Mouse (Mus musculus) thymus, adult 2 months (tissue): ENCODE data around the gene Kcna4.

Experiments
- CTCF ChIP-seq: fragments of 200-500 bp; IDR thresholded peaks from 2 replicates; pipeline ENCODE4 v1.5.1; 2012; ENCODE audit warnings: mild to moderate bottlenecking, control low read depth, low read length, moderate library complexity, borderline replicate concordance; ENCODE audit not compliant: control insufficient read depth, poor library complexity, insufficient read depth; ENCODE audit errors: extremely low read depth
- POLR2A ChIP-seq: fragments of 200-500 bp; IDR thresholded peaks from 2 replicates; pipeline ENCODE4 v1.6.1; 2012; ENCODE audit warnings: mild to moderate bottlenecking, low read length, control low read depth, moderate library complexity; ENCODE audit not compliant: control insufficient read depth, poor library complexity, insufficient read depth; ENCODE audit errors: extremely low read depth

DNA sequence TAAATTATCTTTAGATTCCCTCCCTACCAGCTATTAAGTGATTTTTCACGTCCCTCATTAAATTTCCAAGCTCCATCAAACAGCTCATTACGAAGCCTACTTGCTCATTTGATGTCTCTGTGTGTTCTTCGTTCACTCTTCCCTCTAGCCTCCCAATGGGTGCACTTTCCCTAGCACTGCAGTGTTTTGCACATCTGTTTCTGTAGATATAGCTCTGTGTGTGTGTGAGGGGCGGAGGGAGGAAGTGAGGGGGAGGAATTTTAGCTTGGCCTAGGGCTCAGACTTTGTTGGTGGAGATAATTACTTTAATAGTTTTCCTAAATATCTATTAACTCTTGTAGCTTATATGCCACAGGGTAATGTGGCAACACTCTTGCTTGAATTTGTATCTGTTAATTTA is 54.4 kb downstream of the Kcna4 start:
- no peak for TF ChIP-seq POLR2A
- no peak for TF ChIP-seq CTCF
